Mouse (Mus musculus) natural killer cell, adult 2 months (primary cell): Measurements from ENCODE around the gene Hnrnpu.
"Not testable (repeated sequence)": the region's sequence is repeated elsewhere in the genome, so short reads cannot be mapped to it uniquely, and the experiment has no call there.

Source experiments
- DNase-seq, 2 experiments: peaks; one replicate each; pipeline ENCODE4 v3.0.0; 2022; ENCODE audit warnings: low spot score in 2 of 2

The Hnrnpu gene

DNA sequence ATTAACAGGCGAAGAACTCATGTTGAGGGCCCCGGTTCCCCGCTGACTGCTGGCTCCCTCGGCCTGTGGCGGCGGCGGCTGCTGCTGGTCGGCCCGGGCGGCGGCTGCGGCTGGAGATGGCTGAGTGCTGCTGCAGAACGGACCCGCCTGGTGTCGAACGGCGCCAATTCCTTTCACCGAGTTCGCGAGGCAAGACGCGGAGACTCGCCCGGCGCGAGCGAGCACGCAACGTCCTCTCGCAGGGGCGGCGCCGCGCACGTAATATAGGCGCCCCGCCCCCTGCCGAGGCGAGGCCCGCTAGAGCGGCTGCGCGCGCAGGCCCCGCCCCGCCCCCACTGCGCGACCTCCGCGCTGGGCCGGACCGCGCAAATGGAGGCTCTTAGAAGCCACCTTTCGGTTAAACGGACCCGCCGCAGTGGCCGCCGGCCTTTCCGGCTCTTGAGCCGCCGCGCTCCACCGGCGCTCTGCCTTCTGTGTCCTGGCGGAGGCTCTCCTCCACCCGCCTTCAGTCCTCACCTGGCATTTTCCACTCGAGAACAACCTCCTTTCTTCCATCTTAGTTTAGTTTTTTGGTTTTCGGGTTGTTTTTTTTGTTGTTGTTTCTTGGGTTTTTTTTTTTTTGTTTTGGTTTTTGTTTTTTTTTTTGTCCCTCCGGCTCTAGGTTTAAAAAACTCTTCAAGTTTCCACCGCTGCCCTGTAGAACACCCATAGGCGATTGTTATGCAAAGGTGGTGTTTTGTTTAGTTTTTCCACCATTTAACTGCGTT is at the start of gene Hnrnpu:
TSS of gene Hnrnpu (minus strand) at position 247 of the 767 bp plus-strand sequence.
- DNase-seq: peak; percentile 89 to 93

DNA sequence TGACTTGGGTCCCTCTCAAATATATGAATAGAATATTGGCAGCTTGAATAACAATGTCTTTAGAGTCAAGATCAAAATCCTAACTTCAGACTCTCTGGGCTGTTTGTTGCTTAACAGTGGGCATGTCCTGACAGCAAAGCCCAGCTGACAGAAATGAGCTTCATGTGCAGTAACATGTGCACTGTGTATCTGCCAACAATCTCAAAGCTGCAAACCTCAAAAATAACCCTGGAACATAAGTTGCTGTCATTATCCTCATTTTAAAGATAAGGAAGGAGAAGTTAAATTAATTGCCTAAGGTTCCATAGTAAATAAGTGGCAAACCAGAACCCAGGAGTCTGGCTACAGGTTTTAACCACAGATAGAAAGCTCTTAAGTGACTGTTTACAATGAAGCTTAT is 44.6 kb upstream of the Hnrnpu start:
- DNase-seq: no peak

DNA sequence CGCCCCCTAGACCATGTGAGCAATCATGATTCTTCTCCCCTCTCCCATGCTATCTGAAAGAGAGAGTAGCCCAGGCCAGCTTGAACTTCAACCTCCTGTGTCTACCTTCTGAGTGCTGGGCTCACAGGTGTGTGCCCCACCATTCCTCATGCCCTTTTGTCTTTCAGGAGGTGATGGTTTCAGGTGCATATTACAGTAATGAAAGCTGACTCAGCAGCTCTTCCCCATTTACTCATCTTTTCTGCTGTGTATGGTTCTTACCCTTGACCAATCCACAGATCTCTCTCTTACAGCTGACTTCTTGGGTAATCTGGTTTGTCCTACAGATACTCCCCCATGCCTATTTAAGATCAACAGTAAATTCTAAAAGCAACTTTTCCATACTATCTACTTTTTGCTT is 41.6 kb upstream of the Hnrnpu start:
- DNase-seq: no peak

DNA sequence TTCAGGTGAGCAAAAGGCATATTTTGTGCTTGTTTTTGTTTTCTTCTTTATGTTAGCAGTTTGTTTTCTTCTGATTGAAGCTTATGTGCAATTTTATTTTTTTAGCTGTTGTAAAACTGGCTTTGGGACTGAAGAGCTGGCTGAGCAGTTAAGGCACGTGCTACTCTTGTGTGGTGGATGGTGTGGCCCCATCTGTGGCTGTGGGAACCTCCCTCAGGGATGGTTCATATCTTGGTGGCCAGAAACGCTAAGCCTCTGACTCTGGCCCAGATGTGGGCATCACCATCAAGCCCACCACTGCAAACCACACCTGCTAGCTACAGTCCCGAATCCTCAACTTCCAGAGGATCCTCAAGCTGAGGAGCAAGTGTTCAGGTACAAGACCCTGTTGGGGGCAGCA is 40.5 kb upstream of the Hnrnpu start:
- DNase-seq: no peak

DNA sequence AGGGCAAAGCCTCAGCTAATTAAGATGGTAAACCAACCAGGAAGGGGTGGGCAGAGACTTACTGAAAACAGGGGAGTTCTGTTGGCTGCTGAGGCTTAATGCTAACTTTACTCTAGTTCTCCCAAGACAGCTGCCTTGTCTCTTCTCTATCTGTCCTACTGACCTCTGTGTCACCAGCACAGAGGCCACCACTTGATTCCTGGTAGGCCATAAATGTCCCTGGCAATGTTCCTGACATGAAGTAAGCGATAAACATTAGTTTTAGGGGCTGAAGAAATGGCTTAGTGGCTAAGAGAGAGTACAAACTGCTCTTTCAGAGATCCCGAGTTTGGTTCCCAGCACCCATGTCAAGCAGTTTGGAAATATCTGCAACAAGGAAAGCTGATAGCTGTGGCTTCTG is 39.3 kb upstream of the Hnrnpu start:
- DNase-seq: no peak

DNA sequence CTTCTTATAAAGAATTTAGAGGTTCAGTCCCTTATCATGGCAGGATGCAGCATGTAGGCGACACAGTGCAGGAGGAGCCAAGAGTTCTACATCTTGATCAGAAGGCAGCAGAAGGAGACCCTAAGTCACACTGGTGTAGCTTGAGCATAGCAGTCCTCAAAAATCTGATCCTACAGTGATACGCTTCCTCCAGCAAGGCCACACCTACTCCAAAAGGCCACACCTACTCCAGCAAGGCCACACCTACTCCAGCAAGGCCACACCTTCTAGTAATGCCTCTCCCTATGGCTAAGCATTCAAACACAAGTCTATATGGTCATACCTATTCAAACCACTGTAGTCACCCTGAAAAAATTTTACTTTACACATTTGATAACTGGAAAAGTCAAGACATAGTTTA is 38.5 kb upstream of the Hnrnpu start:
- DNase-seq: no peak

DNA sequence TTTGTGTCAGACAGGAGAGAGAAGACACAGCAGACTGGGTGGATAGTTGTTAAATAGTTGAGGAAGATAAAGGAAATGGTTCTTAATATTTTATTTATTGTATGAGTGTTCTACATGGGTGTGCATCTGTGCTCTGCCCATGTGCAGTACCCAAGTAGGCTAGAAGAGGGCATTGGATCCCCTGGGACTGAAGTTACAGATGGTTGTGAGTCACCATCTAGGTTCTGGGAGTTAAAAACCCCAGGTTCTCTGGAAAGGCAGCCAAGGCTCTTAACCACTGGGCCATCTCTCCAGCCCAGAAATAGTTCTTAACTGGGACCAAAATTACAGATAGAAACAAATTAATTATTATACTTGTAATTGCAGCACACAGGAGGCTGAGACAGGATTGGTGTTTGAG is 37.8 kb upstream of the Hnrnpu start:
- no peak for DNase-seq

DNA sequence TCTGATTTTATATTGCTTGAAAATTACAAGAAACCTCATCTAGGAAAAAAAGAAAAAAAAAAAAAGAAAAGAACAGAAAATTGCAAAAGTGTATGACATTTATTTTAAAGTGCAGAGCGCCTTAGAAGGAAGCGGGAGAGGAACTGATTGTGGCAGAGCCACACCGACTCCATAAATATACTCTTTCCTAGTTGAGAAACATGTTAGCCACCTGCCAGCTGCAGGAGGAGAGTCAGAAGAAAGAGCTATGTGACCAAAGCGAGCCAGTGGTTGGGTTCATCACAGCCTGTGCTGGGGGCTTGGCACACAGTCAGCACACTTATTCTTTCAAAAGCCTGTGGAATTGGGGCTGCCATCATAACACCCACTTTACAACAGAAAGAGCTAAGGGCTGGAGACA is 35.1 kb upstream of the Hnrnpu start:
- DNase-seq: no peak

DNA sequence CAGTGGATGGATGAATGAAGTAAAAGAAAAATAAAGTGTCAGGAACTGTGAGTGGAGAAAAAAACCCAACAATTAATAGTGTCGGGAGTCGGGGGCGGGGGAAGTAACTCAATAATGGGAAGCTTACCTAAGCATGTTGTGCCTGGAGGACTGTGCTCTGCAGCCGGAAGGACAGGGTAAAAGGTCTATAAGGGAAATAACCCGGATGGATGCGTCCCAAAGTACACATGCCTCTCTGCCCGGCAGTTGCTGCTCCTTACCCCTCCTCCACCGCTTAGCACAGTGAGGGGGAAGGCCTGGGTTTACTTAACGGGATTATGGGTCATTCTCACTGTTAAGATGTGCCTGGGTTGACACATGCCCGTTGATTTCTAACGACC is 31.7 kb upstream of the Hnrnpu start:
- DNase-seq: peak; percentile 31 to 58

DNA sequence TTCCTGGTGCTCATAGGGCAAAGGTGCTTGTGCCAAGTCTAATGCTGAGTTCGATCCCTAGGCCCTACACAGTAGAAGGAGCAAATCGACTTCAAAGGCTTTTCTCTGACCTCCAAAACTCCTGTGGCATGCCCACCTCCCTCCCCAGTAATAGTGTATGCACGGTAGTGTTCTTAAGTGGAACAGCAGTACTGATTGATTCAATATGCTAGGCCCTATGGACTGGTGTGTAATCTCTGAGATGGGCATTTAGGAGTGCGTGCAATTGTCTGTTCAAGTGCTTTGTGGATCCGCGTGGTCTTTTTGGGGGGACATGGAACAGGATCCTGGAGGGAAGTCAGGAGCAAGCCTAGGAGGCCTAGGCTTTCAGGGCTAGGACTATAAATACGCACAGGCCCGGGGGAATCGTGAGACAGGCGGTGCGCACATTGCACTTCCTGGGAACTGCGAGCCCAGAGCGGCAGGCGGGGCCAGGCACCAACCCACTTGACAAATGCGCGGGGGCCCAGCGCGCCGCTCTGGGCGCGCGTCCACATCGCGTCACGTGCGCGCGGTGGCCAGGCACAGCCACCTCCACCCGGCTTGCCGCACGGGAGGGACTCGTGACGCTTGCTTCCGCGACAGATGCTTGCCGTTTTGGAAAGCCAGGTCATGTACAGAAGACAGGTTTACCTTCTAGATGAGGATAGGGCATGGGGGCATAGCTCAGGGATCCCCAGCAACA is 31.1 kb upstream of the Hnrnpu start:
- DNase-seq: peak; percentile 84 to 92

DNA sequence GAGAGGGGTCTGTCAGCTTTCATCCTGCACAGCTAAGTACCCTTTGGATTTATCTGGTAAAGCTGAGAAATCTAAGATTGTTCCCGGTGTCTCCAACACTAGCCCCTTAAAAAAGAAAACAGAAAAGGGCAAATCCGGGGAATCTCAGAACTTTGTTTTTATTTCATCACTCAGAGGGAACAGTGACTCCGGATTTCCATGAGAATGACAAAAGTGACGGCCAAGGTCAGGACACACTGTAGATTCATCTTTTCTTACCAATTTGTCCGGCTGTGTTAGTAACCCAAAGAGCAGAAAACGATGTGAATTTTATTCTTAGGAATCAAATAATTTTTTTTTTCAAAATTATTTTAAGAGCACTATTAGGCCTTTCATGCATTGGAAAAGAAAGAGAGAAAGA is 30.5 kb upstream of the Hnrnpu start:
- DNase-seq: no peak

DNA sequence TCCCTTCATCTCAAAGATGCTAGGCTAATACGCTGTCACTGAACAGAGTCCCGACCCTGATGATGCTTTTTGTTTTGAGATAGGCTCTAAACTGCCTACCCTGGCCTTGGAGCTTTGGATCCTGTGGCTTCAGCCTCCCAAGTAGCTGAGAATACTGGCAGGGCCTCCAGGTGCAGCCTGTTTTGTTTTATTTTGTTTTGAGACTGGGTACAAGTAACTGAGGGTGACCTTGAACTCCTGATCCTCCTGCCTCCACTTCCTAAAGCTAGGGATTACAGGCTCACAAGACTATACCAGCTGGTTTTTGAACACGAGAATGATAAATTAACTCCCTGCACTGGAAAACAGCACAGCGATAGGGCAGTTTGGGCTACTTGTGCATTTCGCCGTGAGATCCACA is 27.6 kb upstream of the Hnrnpu start:
- DNase-seq: no peak

DNA sequence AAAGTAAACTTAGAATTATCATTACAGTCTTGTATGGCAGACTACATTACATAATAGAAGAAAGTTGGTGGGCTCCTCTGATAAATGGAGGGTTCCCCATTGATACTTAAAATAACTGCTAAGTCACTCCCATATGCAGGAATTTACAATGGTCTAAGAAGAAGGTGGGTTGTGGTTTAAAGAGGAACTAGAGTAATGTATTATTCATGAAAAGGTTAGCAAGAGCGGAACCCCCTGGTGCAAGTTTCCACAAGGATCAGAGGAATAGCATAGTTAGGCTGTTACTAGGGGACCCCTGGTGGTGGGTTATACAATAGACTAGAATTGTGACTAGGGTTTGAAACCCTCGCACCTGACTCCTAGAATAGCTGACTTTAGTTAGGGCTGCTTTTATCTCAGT is 23.1 kb upstream of the Hnrnpu start:
- DNase-seq: peak in 1 of 2 experiments; percentile 15

DNA sequence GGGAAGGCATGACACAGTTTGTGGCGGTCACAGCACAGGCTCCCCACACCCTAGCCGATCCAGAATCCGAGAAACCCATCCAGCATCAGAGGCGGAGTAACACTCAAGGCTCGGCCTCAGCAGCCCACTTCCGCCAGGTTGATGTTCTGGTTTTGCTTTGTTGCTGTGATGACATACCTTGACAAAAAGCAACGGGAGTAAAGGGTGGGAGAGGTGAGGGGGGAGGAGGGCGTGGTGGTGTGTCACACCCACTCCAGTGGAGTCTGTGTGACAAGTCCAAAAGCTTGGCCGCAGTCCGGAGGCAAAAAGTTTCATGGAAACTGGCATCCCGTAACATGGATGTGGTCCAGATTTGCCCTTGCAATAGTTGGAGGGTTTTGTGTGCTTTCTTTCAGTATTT is 22.7 kb upstream of the Hnrnpu start:
- no peak for DNase-seq

DNA sequence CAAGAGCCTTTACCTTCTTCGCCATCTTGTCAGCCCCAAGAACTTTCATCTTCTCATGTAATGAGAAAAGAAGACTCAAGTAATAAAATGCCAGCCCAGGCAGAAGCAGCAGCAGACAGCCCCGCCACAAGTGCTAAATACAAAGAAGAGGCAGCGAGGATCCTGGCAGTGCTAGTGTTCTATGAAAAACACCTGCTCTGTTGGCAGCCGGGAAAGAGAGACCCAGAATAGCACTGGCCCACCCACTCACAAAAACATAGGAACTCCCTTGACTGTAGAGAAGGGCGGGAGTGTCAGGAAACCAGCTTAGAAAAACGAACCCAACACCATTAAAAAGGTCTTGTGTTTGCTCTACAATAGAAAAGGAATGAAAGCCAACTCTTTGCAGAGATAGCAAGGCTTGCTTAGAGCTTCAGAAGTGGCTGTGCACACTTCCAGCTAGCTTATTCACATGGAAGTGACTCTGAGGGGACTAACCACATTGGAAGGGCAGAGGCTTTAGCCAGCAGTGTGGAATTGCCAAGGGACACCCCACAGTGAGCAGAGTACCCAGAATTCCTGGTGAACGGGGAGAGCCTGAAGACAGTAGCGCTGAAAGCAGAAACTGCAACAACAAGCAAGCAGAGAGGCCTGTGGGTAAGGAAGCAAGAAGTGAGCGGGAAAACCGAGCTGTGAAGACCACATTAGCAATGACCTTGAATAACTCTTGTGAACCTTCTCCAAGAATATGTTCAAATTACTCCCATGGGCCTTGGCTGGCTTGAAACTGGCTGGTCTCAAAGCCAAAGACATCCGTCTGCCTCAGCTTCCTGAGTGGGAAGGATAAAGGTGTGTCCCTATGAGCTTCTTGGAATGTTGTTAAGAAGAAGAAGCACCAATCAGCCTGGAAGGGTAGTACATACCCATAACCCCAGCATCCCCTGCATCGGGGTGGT is 20.4 kb upstream of the Hnrnpu start:
- no peak for DNase-seq

DNA sequence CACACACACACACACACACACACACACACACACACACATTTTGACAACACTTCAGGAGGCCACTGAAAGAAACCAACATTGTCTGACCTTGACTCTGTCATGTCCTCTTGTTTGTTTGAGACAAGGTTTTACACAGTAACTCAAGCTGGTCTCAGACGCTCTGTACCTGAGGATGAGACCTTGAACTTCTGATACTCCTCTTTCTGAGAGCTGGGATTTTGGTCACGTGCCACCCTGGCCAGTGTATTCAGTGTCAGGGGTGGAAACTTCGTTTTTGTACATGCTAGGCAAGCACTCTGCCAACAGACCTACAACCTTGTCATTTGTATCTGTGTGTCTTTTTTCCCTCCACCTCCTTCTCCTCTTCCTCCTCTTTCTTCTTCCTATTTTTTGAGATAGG is 17.0 kb upstream of the Hnrnpu start:
- no peak for DNase-seq

DNA sequence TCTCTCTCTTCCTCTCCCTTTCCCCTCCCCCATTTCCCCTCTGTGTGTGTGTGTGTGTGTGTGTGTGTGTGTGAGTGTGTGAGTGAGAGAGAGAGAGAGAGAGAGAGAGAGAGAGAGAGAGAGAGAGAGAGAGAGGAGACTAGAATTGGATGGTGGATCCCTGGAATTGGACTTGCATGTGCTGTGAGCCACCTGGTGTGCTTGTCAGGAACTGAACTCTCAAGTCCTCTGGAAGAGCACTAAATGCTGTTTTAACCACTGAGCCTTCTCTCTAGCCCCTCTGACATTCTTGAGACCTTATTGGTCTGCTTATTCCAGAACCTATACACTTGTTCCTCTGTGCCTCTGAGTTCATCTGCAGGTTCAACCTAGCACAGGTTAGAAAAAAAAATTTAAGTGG is 14.0 kb upstream of the Hnrnpu start:
- DNase-seq: no peak

DNA sequence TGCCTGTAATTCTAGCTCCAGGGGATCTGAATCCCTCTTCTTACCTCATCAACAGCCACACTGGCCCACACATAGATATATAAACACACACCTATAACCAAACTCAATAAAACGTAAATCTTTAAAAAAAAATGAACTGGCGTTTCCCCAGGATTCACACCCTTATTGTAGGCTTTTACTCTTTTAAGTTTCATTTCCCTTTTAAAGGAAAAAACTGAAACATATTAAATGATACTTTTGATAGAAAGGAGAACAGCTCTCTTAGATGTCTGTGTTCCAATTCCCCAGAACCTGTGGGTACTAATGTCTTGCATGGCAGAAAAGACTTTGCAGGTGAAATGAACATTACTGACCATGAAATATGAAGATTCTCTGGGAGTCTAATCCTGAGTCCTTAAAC is 13.2 kb upstream of the Hnrnpu start:
- no peak for DNase-seq

DNA sequence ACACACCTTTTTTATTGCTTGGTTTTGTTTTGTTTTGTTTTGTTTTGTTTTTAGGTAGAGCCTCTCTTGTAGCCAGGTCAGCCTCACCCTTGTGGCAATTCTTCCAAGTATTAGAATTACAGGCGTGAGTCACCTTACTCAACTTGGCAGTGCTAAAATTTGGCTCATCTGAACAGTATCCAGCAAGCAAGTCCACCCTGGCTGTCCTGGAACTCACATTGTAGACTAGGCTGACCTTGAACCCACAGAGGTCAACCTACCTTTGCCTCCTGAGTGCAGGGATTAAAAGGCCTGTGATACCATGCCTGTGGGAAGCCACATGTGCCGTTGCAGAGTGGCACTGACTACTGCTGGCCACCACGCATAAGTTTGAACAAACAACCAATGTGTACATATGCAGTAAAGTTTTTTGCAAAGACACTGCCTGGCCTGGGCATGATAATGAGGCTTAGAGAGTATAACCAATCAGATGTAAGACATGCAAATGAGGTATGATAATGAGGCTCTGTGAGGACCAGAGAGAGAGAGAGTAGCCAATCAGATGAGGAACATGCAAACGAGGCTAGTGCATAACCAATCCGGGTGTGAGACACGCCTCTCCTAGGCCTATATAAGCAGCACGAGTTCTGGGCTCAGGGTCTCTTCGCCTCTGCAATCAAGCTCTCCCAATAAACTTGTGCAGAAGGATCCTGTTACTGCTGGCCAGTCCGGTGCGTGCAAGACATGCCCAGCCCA is 6.6 kb upstream of the Hnrnpu start:
- not testable (repeated sequence) for DNase-seq

DNA sequence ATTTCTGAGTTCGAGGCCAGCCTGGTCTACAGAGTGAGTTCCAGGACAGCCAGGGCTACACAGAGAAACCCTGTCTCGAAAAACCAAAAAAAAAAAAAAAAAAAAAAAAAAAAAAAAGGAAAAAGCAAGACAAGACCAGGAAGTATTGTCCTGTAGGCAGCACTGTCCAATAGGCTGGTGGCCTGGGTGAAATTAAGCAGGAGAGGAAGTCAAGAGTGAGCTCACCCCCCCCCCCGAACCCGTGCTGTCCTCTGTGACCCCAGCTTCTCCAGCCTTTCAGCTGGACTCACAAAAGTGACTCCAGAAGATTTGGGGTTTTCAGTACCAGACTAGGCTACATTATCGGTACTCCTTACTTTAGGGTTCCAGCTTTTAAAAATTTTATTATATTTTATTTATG is 5.0 kb upstream of the Hnrnpu start:
- DNase-seq: no peak

DNA sequence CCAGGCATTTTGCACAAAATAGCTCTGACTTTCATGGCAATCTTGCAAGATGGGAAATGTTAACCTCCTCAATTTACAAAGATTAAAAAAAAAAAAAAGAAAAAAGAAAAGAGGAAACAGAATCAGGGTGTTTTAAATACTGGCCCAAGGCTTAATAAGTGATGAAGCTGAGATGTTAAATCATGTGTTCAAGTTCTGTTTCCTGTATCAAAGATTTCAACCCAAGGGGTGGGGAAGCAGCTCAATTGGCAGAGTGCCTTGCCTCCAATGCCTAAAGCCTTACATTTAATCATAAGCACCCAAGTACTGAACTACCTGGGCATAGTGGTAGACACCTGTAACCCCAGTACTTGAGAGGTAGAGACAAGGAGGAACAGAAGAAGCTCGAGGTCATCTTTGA is 4.5 kb upstream of the Hnrnpu start:
- DNase-seq: no peak

DNA sequence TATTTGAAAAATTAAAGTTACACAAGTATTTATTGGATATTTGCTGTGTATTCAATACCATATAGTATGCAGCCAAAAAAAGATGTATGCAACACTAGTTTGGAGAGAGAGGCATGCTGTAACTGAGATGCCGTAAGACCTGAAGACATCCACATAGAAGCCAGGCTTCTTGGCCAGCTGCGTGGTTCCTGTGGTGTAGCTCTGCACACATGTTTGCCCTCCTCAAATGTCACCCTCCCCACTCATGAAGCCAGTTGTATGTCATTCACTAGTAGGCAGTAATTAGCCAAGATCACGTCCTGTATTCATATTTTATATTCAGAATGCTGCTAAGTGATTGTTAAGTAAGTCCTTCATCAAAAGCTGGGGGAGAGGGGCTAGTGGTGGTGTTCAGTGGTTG is 3.8 kb upstream of the Hnrnpu start:
- DNase-seq: no peak
